Mouse (Mus musculus) telencephalon, adult 2 months (tissue): ENCODE measurements around the gene Apln.

Experiments used
- DNase-seq: peaks from one replicate; pipeline ENCODE4 v3.0.0-alpha.2; 2011; ENCODE audit warnings: low read depth, low spot score

Gene Apln

DNA sequence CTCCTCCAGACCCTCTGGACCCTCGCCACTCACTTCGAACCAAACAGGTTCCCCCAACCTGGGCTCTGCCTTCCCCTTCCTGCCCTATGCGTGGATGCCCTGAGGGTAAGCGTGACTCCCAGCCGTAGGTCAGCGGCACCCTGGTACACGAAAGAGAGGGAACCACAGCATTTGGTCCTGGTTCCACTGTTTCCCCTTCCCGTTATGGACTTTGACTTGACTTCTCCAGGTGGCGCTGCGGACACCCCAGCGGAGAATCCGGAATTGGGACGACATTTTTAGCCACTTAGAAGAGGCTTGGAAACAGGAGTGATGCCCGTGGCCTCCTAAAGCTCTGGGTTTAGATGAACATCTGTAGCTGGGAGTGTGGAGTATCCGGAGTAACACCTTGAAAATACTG, 15.3 kb downstream of the Apln start:
- DNase-seq, result no peak

DNA sequence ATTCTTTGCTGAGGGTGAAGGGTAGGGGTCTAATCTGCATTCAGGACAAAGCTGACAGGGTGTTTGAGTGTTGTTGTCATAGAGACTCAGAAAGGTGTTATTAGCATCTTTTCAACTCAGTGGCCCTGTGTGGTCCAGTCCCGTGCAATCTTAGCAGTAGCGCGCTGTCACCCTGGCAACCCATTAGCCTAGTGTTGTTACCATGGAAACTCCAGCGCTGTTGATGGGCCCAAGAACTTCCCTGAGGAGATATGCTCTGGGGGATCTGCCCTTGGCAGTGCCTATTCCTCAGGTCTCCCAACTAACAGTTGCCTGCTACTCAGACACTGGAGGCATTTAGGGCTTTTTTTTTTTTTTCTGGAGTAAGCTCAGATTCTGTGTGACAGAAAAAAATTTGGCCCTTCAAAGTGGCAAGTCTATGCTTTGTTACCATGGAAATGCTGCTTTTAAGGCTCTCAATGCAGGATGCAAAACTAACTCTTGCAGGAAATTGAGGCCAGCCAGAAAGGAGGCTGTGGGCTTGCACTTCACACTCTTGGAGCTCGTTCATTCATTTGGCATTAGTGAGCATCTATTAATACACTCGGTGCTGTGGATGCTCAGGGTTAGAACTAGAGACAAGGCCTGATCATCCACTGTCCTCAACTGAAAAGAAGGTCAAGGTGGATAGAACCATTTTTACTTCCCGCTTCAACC, 17.6 kb downstream of the Apln start:
- peak; percentile 46 for DNase-seq

DNA sequence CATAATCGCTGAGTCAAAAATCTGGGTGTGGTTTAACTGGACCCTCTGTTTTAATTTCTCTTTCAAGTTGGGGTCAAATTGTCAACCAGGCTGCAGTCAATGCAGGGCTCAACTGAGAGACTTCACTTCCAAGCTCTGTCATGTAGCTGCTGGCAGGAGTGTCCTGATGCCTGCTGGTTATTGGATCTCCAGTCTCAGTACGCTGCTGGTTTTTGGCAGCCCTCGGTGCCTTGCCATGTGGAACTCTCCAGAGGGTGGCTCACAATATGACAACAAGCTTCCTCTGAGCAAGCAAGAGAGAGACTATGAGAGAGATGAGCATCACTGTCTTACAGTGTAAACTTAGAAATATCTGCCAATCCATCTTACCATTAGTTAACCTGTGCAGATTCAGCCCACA, 23.0 kb downstream of the Apln start:
- DNase-seq, result no peak

DNA sequence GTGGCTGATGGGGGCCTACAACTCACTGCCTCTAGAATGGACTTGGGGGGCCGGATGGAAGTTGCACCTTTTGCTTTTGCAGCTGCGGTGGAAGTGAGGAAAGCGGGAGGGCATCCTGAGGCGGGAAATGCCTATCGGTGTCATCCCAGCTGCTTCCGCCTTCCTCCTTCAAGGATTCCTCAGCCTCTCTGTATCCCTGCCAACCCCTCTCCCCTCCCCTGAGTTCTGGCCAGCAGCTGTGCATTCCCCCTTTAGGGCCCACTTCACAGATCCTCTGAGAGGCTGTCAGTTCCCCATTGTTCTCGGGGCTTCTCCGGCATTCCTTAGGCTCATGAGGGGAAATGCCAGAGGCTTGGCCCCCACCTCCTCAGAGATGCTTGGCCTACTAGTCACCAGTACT, 28.6 kb downstream of the Apln start:
- no peak for DNase-seq

DNA sequence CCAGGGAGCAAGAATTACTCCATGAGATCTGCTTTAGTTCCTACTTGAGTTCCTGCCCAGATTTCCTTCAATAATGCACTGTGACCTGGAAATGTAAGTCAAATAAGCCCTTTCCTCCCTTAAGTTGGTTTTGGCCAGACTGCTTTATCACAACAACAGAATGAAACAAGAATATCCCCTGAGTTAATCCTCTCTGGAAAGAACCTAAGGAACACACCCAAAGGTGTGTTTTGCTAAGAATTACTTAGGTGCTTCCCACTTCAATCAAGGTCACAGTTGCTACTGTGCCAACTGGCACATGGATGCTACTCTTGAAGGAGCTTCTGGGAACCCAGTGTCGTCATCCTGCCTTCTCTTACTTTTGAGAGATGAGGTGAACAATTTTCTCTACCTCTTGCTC, 29.9 kb downstream of the Apln start:
- no peak for DNase-seq

DNA sequence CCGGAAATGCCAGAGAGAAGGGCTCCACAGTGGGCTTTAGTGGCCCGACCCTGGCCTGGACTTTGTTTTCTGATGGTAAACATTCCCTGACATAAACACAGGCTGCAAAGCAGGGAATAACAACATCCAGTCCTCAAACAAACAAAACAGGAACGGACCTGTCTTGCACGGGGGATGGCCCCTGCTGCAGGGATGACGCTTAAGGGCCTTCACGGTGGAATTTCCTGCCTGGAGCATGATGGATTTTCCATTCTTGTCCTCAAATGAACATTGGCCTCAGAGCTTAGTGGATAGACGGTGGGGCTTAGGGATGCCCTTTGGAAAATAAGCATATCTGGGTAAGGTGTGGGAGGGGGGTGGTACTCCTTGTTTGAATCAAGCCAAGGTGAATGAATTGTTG, 33.5 kb downstream of the Apln start:
- DNase-seq, result no peak

DNA sequence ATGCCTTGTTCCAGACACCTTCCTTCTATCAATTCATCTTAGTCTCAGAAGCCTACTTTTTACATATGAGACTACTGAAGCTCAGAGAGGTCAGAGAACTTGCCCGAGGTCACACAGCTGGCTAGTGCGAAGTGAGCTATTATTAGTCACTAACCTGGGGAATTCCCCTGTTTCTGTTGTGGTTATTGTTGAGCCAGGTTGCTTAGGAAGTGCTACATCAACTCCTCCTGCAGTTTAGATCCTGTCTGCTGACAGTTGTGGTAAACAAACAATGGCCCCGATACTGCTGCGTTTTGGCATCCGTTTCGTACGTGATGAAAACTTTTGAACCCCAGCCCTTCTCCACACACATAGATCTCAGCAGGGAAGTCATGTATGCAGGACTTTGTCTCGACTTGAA, 36.2 kb downstream of the Apln start:
- DNase-seq, result no peak

DNA sequence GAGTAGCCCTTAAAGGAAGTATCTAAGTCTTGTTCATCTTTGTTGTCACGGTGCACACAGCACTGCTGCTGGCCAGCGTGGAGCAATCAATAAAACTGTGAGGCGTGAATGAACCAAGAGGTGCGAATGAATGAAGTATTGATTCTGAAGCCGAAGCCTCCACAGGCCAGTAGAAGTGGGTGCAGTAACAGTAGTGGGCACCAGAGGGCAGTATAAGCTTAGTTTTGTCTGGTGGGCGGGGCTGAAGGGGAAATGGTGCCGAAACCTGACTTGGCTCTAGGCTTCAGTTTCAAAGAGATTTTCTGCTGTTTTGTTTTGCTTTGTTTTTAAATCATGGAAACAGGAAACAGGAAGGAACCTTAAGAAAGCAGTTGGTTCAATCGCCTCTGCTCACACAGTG, 42.0 kb downstream of the Apln start:
- no peak for DNase-seq

DNA sequence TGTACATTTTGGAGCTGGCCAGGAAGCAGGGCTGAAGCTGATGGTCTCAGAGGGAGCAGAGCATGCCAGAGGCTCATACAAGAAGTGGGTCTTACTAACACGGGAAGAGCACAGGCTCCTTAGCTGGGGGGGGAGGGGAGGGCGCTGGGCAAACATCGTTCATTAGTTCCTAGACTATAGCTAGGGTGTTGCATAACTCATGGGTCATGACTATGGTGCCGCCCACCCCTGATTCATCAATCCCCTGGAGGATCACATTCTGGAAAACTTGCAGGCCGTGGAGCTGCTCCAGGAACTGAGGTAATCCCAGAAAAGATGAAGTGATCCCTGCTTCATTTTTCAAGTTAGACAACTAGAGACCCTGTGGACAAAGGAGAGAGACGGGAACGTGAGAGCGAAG, 46.6 kb downstream of the Apln start:
- DNase-seq, result no peak

DNA sequence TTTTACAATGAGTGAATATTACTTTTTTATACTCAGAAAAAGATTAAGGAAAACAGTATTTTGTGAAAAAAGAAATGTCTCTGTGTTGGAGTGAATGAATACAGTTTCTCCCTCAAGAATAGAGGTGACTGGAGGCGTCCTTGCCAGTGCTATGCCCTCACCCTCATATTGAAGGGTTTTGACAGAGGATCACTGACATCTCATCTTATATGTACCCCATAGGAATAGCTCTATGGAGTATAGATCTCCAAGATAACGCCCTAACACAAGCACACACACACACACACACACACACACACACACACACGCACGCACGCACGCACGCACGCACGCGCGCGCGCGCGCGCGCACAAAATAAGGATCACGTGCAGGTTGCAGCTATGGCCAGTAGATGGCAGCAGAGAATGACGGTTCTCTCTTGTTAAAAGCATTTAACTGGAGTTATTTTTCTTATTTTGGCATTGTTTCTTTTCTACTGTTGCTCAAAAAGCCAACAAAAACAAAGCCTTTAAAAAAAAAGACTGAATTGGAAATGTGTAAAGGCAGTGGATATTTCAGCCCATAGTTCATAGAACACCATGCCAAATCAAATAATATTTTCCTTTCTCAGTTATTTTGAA, 49.5 kb downstream of the Apln start:
- DNase-seq, result peak; percentile 33

DNA sequence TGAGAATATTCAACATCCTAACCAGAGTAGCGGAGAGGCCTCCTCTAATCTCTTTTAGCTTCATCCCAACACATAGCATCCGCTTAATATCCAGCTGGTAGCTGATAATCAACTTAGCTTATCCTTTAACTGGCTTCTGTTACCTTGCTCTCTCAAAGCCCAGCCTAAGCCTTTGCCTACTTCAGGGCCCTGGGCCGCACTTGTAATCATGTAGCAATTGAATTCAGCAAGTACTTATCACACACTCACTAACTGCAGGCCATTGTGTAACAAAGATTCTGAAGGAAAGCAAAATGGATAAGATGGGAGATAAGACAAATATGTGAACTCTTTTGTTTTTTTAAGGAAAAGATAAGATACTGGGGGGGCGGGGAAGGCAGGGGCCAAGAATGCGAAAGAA, 57.6 kb downstream of the Apln start:
- no peak for DNase-seq

DNA sequence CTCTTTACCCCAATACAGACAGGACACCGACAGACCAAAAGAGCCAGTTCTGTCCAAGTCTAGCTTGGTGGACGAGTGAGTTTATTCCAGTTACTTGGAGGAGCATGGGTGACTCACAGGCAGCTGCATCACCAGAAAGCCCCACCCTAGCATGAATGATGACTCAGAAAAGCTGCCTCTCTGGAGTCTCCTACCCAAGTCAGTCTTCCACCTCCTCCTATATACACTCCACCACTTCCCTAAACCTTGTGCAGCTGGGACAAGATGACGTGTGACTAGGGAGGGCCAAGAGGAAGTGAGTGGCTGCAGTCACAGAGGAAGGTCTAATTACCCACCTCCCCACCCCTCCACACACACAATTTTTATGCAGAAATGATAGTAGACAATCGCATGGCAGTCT, 58.1 kb downstream of the Apln start:
- peak; percentile 22 for DNase-seq
